Mouse (Mus musculus) ZHBTc4 (cell line): ENCODE measurements around the gene Gpr137.

Experiments used
- DNase-seq: peaks from one replicate; pipeline ENCODE4 v3.0.0-alpha.2; 2011; ENCODE audit warnings: low read depth, low spot score

Gpr137 gene

DNA sequence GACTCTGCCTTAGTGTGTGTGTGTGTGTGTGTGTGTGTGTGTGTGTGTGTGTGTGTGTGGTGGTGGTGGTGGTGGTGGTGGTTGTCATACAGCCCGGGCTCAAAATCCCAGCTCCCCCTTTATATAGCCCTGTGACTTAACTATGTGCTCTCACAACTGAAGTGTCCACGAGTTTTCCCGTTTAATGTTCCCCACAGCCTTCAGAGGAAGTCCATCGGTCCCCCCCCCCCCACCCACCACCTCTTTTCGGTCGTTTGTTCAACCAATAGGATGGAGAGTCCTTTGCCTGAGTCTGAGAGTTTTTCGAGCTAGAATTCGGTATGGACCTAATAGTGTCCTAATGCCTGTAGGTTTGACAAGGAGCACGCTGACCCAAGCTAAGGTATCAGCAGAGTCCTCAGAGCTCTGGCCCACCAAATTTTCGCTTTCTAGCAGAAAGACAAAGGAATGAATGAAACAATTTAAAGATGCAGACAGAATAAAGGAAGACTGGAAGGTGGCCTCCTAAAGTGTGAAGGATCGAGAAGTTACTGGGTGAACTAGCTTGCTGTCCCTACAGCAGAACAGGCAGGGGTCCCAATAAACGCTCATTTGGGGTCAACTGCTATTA, 31.4 kb upstream of the Gpr137 start:
- no peak for DNase-seq

DNA sequence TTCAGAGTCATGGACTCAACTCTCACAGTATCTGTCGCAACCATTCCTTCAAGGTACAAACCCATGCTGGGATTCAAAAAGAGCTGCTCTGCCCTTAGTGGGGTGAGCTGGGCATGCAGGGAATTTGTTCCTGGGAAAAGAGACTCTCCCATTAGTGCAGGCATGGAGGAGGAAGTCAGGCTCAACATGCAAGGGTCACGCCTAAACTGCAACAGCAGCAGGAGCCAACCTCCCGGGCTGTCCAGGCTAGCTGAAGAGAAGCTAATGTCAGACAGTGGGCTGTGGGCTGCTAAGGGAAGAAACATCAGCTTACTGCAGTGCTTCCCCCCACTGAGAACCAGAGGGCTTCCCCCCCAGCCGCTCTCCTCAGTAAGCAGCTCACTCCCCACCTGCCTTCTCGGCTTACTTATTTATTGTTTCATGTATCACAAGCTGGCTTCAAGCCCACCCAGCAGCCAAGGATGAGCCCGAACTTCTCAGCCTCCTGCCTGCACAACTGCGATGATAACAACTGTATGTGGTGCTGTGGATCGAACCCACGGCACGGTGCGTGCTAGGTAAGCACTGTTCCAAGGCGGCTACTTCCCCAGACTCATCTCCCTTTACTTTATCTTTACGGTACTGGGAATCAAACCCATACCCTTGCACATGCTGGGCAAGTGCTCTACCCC, 30.1 kb upstream of the Gpr137 start:
- DNase-seq: no peak

DNA sequence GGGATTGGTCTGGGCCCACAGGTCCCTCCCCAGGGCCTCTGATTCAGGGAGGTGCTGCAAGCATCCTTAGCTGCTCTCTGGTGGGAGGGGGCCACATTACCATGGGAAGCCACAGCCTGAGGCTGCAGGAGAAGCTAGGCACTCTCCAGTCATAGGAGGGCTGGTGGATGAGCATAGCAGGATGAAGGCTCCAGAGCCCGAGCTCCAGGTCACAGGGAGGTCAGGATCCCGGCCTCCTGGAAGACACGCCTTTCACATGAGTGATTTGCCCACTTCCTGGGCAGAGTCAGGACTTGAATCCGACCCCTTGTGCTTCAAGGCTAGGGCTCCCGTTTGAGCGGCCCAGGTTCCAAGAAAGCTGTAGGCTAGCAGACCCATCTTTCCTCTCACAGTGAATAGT, 29.4 kb upstream of the Gpr137 start:
- peak; percentile 56 for DNase-seq

DNA sequence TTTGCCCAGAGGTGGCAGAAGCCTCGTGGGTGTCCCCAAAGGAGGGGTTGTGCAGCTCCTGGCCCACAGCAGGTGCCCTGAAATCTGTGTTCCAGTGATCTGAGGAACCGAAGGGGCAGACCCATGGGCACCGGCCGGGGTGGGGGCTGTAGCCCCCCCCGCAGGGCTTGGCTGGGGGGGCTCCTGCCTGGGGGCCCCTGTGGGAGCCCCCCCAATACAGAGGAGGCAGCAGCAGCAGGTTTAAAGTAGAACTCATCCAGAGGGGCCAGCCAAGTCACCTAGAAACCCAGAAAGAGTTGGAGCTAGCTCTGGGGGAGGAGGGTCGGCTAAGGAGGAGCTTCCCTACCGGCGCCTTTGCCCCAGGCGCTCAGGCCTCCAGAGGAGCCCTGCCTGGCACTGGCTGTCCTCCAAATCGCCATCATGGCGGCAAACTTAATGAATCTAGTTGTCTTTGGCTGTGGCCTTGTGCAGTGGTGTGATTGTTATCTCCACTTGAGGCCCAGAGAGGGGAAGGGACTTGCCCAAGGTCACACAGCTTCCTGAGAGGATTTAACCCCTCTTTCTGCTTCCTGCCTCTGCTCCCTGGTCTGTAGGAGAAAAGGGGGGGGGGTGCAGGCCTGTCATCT, 28.3 kb upstream of the Gpr137 start:
- DNase-seq: peak; percentile 64

DNA sequence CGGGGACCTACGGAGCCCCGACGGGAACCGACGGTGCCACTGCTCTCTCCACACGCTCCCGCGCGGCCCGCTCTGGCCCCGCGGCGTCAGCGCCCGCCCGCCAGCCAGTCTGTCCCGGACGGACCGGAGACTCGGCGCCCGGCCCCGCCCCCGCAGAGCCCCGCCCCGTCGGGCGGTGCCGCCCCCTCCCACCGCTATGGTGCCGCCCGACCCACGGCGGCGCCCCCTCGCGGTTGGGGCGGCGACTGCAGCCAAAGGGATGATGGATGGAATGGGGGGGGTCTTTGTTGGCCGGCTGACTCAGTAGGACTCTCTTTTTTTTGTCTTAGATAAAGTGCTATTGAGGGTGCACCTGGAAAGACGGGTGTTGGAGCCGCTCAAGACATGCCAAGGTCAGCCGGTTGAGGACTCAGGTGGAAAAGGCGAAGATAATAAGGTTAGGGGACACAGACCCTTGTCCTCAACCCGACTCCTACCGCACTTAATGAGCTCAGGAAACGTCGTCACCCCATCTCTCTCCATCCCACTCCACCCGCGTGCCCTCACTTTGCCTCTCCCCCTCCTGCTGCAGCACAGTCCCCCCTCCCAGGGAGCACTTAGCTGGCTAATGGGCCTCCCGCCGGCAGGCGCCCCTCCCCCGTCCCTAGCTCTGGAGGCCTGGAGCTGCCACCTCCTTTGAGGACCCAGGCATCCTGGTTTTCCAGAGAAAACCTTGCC, 27.5 kb upstream of the Gpr137 start:
- peak; percentile 82 for DNase-seq

DNA sequence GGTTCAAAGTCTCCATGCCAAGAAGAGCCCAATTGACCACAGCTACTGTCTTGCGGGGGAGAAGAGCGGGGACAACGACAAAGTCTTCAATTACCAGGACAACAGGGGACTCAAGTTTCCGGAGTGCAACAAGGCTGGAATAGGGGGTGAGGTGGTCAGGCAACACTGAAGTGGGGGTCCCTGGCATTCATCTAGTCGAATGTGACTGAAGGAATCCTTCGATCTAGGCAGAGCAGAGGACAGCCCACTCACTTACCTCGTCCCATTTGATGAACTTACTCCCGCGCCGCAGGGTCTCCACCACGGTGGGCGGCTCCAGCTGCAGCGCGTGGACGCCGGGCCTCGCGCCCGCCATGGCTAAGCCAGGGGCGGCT, 27.0 kb upstream of the Gpr137 start:
- no peak for DNase-seq

DNA sequence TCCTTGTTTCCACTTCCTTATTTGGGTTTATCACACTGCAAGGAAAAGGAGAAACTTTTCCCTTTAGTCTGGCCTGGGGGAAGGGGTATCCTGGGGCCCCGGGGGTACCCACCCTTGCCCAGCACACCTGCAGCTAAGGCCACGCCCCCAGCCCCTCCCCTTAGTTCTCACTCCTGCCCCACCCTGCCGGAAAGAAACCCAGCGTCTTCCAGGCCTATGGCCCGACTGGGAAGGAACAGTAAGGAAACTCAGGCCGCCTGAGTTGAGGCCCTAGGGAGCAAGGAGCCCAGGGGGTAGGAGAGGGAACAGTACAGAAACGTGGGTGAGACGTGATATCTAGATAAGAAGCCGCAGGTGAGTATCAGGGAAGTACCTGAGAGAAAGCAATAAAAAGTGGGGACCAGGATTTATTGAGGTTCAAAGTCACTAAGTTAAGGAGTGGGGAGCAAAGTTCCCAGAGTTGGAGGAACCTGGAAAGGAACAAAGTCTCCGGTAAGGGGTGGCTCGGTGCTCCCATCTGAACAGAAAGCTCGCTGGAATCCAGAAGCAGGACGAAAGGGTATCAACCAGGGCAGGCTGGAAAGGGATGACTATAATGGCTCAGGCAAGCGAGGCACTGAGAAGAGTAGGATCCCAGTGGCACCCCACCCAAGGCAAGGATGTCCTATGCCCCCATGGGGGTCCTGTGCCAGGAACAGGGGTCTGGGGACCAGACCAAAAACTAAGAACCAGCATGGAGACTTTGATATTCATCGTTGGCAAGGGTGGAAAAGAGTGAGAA, 26.4 kb upstream of the Gpr137 start:
- peak; percentile 53 for DNase-seq

DNA sequence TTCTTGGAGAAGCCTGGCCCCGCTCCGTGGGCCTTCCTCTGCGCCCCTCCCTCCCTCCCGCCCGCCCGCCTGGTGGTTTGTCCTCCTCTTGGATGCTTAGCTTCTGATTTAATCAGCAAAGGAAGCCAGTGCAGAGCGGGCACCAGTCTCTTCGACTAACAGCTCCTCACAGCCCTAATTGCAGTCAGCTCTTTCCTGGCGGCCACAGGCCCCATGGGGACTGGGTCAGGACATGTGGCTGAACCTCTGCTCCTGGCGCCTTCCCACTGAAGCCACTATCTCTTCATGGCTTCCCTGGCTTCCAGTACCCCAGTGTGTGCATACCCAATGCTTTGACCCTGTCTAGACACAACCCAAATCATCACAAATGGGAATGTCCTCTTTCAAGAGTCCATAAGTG, 14.2 kb upstream of the Gpr137 start:
- no peak for DNase-seq

DNA sequence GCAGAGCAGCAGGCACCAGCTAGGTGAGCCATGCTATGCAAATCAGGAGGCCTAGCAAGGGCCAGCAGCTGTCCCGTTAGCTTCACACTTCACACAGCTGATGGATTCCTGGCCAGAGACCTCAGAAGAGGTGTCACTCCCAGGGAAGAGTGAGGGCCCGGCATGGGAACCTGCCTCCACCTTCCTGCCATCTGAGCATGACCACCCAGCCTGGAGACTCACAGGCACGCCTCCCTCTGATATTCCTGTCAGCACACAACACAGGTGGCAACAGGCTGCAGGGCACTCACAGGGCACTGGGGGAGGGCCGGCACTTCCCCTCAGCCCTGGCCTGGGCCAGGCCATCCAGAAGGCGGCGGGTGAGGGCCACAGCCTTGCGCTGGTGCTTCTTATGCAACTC, 13.1 kb upstream of the Gpr137 start:
- no peak for DNase-seq

DNA sequence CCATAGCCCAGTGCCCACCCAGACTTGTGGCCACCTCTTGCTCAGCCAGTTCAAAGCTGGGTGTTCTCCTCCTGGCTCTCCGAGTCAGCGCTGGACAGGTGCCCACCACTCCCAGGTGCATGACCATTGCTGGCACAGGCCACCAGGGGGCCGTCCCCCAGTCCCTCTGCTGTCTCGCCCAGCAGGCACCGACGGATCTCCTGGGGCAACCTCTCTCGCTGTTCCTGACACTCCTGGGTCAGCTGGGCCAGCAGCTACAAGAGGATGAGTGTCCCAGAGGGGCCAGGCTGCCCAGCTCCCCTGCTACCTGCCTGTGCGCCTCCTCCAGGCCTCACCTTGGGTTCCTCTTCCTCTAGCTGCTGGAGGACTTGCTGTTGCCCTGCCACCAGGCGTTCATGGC, 11.8 kb upstream of the Gpr137 start:
- DNase-seq: peak; percentile 29

DNA sequence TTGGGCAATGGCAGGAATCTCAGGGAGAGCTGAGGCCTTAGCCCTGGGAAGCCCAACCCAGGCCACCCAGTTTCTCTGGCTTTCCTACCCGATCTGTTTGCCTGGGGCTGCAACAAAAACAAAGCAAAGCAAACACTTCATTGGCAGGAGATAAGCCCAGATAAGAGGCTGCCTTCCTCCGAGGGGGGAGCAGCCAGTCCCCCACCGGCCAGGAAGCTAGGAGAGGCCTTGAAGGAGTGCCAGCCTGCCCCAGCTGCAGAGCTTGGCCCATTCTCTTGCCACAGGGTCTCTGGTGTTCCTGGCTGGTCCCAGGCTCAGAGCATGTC, 10.4 kb upstream of the Gpr137 start:
- DNase-seq: no peak

DNA sequence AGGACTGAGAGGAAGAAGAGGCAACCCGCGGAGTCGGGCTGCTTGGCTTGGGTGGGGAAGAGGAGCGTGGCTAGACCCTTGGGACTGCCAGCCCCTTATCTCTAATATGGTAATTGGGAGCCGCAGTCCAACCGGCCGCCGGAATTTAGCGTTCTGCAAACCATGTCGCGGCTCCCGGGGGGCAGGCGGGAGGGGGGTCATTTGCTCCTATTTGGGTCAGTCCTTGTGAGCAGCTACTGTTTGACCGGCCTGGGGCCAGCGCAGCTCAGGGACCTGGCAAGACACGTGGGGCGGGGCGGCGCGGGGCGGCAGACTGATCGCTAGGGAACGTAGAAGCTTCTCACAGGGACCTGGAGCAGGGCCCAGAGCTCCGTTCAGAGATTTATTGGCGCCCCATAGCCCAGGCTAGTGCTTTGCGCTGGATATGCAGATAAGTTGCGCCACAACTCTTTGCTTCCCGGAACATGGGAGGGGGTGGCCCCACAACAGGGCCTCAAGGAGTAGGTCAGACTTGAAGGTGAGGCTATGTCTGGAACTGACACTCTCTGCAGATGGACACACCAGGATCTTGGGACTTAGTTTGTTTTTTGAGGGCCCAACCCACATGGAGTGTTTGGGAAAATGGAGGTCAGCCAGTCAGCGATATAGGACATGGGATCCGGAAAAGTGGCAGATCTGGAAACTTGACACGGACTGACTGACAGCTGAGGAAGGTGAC, 9.9 kb upstream of the Gpr137 start:
- DNase-seq: peak; percentile 54

DNA sequence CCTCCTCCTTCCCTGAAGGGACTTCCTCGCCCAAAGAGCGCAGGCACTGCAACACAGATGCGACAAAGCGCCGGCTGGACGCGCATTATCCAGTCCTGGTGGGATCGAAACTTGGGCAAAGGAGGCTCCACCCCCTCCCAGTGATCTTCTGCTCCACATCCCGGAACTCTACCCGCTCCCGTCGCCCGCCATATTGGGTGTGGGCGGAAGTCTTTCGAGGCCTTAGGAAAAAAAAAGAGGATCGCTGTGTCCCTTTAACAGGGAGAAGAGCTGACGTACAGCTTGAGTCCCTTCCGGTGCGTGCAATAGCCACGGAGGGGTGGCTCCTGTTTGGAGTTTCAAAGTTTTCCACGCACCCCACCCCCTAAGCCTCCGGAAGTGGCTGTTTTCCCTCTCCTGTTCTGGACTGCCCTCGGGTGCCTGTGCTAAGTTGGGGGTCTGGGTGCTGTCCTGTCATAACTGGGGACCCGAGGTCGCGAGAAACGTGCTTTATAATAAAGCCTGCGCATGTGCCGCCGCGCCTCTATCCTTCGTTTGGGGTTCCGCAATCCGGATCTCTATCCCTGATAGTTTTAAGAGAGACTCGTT, 9.2 kb upstream of the Gpr137 start:
- DNase-seq: peak; percentile 94

DNA sequence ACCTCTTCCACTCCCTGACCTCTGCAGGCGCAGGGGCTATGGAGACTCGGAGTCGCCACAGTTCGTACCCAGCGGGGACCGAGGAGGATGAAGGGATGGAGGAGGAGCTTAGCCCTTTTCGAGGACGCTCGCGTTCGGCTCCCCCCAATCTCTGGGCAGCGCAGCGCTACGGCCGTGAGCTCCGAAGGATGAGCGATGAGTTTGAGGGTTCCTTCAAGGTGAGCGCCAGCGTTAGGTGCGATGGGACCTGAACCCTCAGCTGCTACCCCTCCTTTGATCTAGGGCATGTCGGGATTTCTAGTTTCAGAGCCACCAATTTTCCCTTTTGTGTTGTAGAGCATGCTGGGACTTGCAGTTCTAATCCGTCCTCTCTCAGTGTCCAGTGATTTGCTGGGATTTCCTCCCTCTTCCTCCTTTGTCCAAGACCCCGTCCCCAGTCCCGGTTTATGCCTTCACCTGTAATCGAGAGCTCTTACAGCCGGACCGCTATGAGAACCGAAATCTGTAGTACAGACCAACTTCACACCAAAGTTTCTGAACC, 8.4 kb upstream of the Gpr137 start:
- peak; percentile 60 for DNase-seq

DNA sequence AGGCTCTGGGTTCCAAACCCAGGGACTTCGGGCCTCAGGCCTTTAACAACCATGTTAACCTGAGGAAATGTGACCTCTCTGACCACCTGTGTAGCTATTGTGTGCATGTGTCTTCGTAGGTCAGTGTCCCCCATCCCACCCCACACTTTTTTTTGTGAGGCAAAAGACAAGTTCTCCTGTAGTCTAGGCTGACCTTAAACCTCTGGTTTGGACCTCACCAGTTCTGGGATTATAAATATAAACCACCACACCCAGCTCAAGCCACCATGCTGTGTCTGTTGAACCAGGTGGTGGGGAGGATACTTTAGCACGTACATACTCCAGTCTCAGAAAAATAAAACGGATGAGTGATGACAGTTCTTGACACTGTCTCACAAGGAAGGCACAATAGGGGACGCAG, 7.7 kb upstream of the Gpr137 start:
- no peak for DNase-seq

DNA sequence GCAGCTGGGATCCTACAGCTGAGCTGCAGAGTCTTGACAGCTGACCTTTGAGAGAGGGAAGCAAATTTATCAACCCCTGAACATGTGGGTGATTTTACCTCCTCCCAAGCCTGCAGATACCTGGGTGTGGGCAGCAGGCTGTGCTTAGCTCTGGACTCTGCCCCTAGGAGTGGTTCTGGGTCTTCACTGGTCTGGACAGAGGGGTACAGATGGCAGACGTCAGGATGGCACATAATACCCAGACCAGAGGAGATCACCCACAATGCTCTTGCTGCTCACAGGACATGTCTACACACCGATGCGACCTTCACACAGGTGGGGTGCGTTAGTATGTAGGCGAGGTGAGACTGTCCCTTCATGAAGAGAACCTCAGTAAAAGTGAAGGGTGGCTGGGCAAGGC, 7.3 kb upstream of the Gpr137 start:
- no peak for DNase-seq

DNA sequence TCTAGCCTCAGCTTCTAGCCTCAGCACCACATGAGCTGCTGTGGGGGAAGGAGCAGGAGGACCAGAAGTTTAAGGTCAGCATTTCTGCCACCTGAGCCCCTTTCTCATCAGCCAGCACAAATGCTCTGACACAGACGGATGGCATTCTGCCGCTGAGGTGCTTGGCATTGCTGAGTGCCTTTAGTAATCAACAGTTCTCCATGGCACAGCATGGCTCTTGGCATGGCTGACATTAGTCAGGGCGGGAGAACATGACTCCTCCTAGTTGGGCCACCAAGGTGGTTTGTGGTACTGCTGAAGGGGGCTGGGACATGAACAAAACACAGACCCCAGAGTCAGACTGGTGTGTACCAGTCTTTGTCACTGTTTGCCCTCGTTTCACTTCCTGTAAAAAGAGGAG, 5.9 kb upstream of the Gpr137 start:
- DNase-seq: no peak

DNA sequence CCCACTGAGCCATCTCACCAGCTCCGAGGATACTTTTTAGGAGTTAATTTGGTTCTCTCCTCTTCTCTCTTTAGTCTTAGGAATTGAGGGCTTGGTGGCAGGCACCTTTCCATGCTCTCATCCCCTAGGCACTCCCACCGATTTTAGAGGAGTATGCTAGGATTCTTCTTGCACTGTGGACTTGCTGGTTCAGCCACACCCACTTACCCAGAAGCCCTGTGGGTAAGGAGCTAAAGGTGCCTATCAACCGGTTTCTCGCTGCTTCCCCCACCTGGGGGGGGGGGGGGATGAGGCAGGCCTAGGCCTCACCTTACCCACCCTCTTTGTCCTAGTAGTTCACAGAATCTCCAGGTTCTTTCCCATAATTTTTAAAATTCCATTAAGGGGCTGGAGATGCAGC, 5.5 kb upstream of the Gpr137 start:
- DNase-seq: peak; percentile 58

DNA sequence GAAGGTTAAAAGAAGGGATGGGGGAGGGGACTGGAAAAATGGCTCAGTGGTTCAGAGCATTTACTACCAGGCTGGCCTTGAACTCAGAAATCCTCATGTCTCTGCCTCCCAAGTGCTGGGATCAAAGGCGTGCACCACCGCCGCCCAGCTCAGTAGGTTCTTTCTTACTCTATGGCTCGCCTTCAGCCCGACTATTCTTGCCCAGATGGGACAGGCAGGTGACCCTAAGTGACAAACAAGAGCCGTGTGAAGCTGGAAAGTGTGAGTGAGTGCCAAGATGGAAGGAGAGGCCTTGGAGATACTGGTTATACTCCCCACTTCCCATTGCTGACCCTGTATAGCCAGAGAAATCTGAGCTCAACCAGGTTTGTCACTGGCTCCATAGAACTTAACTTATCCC, 1.4 kb upstream of the Gpr137 start:
- DNase-seq: no peak

DNA sequence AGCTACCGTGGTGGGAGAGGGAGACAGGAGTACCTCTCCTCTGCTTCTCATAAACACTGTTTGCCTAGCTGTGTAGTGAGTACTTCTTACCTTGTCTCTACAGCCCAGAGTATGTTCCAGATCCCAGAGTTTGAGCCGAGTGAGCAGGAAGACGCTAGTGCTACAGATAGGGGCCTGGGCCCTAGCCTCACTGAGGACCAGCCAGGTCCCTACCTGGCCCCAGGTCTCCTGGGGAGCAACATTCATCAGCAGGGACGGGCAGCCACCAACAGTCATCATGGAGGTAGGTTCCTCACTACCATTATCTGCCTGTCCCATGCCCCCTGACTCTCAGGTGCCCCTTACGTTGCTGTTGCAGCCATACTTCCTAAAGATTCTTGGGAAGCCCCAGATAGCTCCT, 484 bp upstream of the Gpr137 start:
- DNase-seq: no peak
